Mouse (Mus musculus): ENCODE data around the gene Cd3g. TPM values are rescaled to one million over a fixed set of nuclear protein-coding genes. Genes with fewer than 3 reads are reported as not detected.

Cd3g gene
- polyA plus RNA-seq, 1 experiment from 2014 or later, result 0.58 TPM

DNA sequence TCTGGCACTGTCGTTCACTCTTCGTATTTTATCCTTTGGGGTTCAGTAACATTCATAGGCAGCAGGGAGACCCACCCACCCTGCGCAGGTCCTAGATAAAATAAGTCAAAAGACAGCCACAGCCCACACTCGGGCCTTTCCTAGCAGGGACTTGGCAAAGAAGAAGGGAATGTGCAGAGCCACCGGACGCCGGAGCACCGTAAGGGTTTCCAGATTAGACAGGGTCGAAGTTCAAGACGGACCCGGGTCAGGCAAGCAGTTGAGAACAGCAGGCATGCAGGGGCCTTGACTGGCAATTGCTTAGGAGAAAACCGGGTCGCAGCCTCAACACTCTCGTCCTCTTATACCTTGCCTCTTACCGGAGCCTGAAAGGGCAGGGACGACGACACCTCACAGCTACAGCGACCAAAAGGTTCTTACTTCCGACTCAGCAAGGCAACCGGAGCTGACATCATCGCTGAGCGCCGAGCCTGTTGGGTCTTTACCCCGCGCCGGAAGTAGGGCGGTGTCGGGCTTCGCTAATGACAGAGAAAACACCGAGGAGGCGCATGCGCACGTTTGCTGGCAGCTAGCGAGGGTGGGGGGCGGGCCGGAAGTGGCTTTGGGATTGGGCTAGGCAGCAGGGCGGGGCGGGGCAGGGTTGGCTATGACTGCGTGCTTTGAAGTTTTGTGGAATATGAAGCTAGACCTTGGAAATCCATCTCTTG, 15.0 kb downstream of the Cd3g start, which contains the start of gene Ube4a:
Ube4a (minus strand) TSS at position 475 of the 707 bp plus-strand sequence.
- peak within 1 kb of the TSS; percentile 51 for H3K9ac ChIP-seq (ENCODE audit: low read depth, low read length)
- peaks cover 8% of the 10 kb centered on the region; the same call in 1 of the 2 replicates for H3K36me3 ChIP-seq (ENCODE audit: control insufficient read depth, insufficient read depth)
- peak; percentile 97 for ATAC-seq (ENCODE audit: low read depth)
- peak within 1 kb of the TSS; percentile 64 for H3K4me3 ChIP-seq (ENCODE audit: low read depth, low read length)
- H3K9me3 ChIP-seq (replicated peaks; ENCODE audit: control insufficient read depth, low read length), result no peaks in the 10 kb centered on the region
- no peaks in the 10 kb centered on the region for H3K27me3 ChIP-seq (ENCODE audit: control insufficient read depth, insufficient read depth, low read depth, low read length)
- WGBS (ENCODE audit: insufficient replicate concordance), result 1% methylated on average over 39 of the region's 39 CpGs
- H3K4me2 ChIP-seq (ENCODE audit: low read depth, low read length), result peak within 1 kb of the TSS; percentile 94
- H3K4me1 ChIP-seq (ENCODE audit: control insufficient read depth, low read depth, low read length), result peaks cover 15% of the 10 kb centered on the region
- H3K27ac ChIP-seq (ENCODE audit: low read length), result peak within 1 kb of the TSS; percentile 80

- H3K4me3 ChIP-seq (ENCODE audit: low read depth, low read length), result no peak overlapping the region
- no peak overlapping the region for H3K4me2 ChIP-seq (ENCODE audit: low read depth, low read length)
- H3K4me1 ChIP-seq (ENCODE audit: control insufficient read depth, low read depth, low read length), result no peaks in the 10 kb centered on the region
- no peaks in the 10 kb centered on the region for H3K27me3 ChIP-seq (ENCODE audit: control insufficient read depth, insufficient read depth, low read depth, low read length)
- H3K9ac ChIP-seq (ENCODE audit: low read depth, low read length), result no peak overlapping the region
- H3K36me3 ChIP-seq (ENCODE audit: control insufficient read depth, insufficient read depth), result peaks cover 29% of the 10 kb centered on the region
- ATAC-seq (ENCODE audit: low read depth), result no peak
- H3K27ac ChIP-seq (ENCODE audit: low read length), result no peak overlapping the region
- WGBS (ENCODE audit: insufficient replicate concordance), result 73% methylated on average over 3 of the region's 3 CpGs
- H3K9me3 ChIP-seq (replicated peaks; ENCODE audit: control insufficient read depth, low read length), result no peaks in the 10 kb centered on the region
These were observed 25.8 kb downstream of the Cd3g start for GRCm38 (mm10) chr9:44954432-44954831.

DNA sequence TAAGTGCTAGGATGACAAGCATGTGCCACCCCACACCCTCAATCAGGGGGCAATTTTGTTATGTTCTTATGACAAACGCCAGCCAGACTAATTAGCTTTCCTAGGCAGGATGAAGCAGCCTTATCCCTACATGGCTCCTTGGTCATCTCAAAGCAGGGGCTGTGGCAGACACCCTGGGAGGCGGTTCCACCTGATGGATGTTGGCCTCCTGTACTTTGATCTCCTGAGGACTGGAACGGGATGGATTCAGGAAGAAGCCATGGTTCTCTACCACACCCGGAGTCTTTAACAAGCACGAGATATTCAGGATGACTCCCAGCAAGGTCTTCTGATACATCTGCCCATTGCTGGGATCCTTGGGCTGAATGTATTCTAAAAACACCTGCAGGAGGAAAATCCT, 32.4 kb downstream of the Cd3g start:
- Histone ChIP-seq H3K4me2 (ENCODE audit: low read depth, low read length) (no peak overlapping the region), H3K27me3 (ENCODE audit: control insufficient read depth, insufficient read depth, low read depth, low read length) (no peaks in the 10 kb centered on the region), H3K9ac (ENCODE audit: low read depth, low read length) (no peak overlapping the region), H3K9me3 (replicated peaks; ENCODE audit: control insufficient read depth, low read length) (no peaks in the 10 kb centered on the region), H3K4me3 (ENCODE audit: low read depth, low read length) (no peak overlapping the region), H3K27ac (ENCODE audit: low read length) (no peak overlapping the region), H3K36me3 (ENCODE audit: control insufficient read depth, insufficient read depth) (peaks cover 41% of the 10 kb centered on the region), H3K4me1 (ENCODE audit: control insufficient read depth, low read depth, low read length) (no peaks in the 10 kb centered on the region)
- 82% methylated on average over 5 of the region's 5 CpGs for WGBS (ENCODE audit: insufficient replicate concordance)
- no peak for ATAC-seq (ENCODE audit: low read depth)

DNA sequence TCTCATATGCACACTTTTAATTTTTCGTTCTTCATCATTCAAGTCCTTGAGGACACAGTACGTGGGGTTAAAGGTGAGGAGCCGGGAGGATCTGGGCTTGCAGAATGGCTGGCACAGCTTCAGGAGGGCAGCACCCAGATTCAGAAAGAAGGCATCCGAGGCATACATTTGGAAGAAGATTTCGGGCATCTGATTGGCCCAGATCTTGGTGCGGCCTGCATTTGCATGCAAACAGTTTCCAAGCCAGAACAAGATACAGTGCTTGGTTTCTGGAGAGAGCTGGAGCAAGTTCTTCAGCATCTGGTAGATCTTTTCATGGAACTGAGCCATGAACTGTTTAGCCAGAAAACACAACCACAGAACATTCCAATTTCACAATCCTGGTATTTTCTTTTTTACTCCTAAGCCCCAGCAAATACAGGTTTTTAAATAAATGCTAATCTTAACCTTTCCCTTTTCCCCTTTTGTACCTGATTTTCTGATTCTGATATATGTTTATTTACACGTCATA, 34.0 kb downstream of the Cd3g start:
- Histone ChIP-seq H3K4me1 (ENCODE audit: control insufficient read depth, low read depth, low read length) (no peaks in the 10 kb centered on the region), H3K9me3 (replicated peaks; ENCODE audit: control insufficient read depth, low read length) (no peaks in the 10 kb centered on the region), H3K4me3 (ENCODE audit: low read depth, low read length) (no peak overlapping the region), H3K36me3 (ENCODE audit: control insufficient read depth, insufficient read depth) (peaks cover 44% of the 10 kb centered on the region), H3K4me2 (ENCODE audit: low read depth, low read length) (no peak overlapping the region), H3K27me3 (ENCODE audit: control insufficient read depth, insufficient read depth, low read depth, low read length) (no peaks in the 10 kb centered on the region), H3K9ac (ENCODE audit: low read depth, low read length) (no peak overlapping the region), H3K27ac (ENCODE audit: low read length) (no peak overlapping the region)
- ATAC-seq (ENCODE audit: low read depth), result no peak
- 80% methylated on average over 7 of the region's 7 CpGs for WGBS (ENCODE audit: insufficient replicate concordance)

- H3K9me3 ChIP-seq (replicated peaks; ENCODE audit: control insufficient read depth, low read length), result no peaks in the 10 kb centered on the region
- peaks cover 32% of the 10 kb centered on the region for H3K36me3 ChIP-seq (ENCODE audit: control insufficient read depth, insufficient read depth)
- ATAC-seq (ENCODE audit: low read depth), result no peak
- H3K27ac ChIP-seq (ENCODE audit: low read length), result no peak overlapping the region
- 91% methylated on average over 4 of the region's 4 CpGs for WGBS (ENCODE audit: insufficient replicate concordance)
- no peak overlapping the region for H3K4me3 ChIP-seq (ENCODE audit: low read depth, low read length)
- H3K27me3 ChIP-seq (ENCODE audit: control insufficient read depth, insufficient read depth, low read depth, low read length), result no peaks in the 10 kb centered on the region
- no peak overlapping the region for H3K4me2 ChIP-seq (ENCODE audit: low read depth, low read length)
- H3K9ac ChIP-seq (ENCODE audit: low read depth, low read length), result no peak overlapping the region
- no peaks in the 10 kb centered on the region for H3K4me1 ChIP-seq (ENCODE audit: control insufficient read depth, low read depth, low read length)
These were observed 37.8 kb downstream of the Cd3g start for GRCm38 (mm10) chr9:44942421-44942820.

GRCm38 (mm10) chr9:44941756-44942155, 38.5 kb downstream of the Cd3g start:
- Histone ChIP-seq H3K4me2 (ENCODE audit: low read depth, low read length) (no peak overlapping the region), H3K4me1 (ENCODE audit: control insufficient read depth, low read depth, low read length) (no peaks in the 10 kb centered on the region), H3K36me3 (ENCODE audit: control insufficient read depth, insufficient read depth) (peaks cover 33% of the 10 kb centered on the region), H3K27ac (ENCODE audit: low read length) (no peak overlapping the region), H3K9ac (ENCODE audit: low read depth, low read length) (no peak overlapping the region), H3K9me3 (replicated peaks; ENCODE audit: control insufficient read depth, low read length) (no peaks in the 10 kb centered on the region), H3K27me3 (ENCODE audit: control insufficient read depth, insufficient read depth, low read depth, low read length) (no peaks in the 10 kb centered on the region), H3K4me3 (ENCODE audit: low read depth, low read length) (no peak overlapping the region)
- ATAC-seq (ENCODE audit: low read depth), result no peak
- WGBS (ENCODE audit: insufficient replicate concordance), result 73% methylated on average over 4 of the region's 4 CpGs

DNA sequence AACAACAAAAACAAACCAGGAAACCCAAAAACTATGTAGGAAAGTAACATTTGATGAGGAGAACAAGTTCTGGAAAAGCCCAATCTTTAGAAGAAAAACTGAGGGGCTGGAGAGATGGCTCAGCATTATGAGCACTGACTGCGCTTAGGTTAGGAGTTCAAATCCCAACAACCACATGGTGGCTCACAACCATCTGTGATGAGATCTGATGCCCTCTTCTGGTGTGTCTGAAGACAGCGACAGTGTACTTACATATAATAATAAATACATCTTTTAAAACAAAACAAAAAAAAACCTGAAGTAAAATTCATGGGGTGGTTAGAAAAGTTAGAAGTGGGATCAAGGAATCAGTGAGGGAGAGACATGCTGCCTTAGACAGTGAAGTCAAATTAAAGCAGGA, 58.7 kb downstream of the Cd3g start:
- H3K9ac ChIP-seq (ENCODE audit: low read depth, low read length), result no peak overlapping the region; the same call in 1 of the 2 replicates
- H3K9me3 ChIP-seq (replicated peaks; ENCODE audit: control insufficient read depth, low read length), result no peaks in the 10 kb centered on the region
- H3K4me3 ChIP-seq (ENCODE audit: low read depth, low read length), result peak overlapping the region; percentile 98
- no peaks in the 10 kb centered on the region for H3K27me3 ChIP-seq (ENCODE audit: control insufficient read depth, insufficient read depth, low read depth, low read length)
- H3K36me3 ChIP-seq (ENCODE audit: control insufficient read depth, insufficient read depth), result no peaks in the 10 kb centered on the region
- peaks cover 7% of the 10 kb centered on the region for H3K4me1 ChIP-seq (ENCODE audit: control insufficient read depth, low read depth, low read length)
- H3K27ac ChIP-seq (ENCODE audit: low read length), result no peak overlapping the region
- H3K4me2 ChIP-seq (ENCODE audit: low read depth, low read length), result peak overlapping the region; percentile 71
- ATAC-seq (ENCODE audit: low read depth), result no peak
- WGBS (ENCODE audit: insufficient replicate concordance), result 75% methylated on average over 2 of the region's 2 CpGs

DNA sequence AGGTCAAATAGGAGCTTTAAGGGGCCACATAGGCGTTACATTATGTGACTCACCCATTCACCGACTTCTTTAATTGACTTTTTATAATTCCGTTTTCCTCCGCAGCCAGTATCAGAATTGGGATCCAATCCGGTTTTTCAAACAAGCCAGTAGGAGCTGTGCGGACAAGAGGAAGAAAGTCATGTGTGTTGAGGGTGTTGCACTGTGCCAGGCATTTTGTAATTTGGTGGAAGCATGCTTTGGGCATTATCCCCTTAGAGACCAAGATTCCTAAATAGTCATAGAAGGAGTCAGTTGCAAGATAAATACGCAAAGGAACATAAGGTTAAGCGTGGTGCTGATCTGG, 59.1 kb downstream of the Cd3g start:
- Histone ChIP-seq H3K9ac (ENCODE audit: low read depth, low read length) (peak overlapping the region; percentile 97), H3K9me3 (replicated peaks; ENCODE audit: control insufficient read depth, low read length) (no peaks in the 10 kb centered on the region), H3K27ac (ENCODE audit: low read length) (peak overlapping the region; percentile 83), H3K4me1 (ENCODE audit: control insufficient read depth, low read depth, low read length) (peaks cover 7% of the 10 kb centered on the region), H3K36me3 (ENCODE audit: control insufficient read depth, insufficient read depth) (no peaks in the 10 kb centered on the region), H3K4me3 (ENCODE audit: low read depth, low read length) (peak overlapping the region; percentile 98), H3K4me2 (ENCODE audit: low read depth, low read length) (peak overlapping the region; percentile 71), H3K27me3 (ENCODE audit: control insufficient read depth, insufficient read depth, low read depth, low read length) (no peaks in the 10 kb centered on the region)
- ATAC-seq (ENCODE audit: low read depth), result peak; percentile 71
- WGBS (ENCODE audit: insufficient replicate concordance), result 0% methylated on average over 8 of the region's 8 CpGs

DNA sequence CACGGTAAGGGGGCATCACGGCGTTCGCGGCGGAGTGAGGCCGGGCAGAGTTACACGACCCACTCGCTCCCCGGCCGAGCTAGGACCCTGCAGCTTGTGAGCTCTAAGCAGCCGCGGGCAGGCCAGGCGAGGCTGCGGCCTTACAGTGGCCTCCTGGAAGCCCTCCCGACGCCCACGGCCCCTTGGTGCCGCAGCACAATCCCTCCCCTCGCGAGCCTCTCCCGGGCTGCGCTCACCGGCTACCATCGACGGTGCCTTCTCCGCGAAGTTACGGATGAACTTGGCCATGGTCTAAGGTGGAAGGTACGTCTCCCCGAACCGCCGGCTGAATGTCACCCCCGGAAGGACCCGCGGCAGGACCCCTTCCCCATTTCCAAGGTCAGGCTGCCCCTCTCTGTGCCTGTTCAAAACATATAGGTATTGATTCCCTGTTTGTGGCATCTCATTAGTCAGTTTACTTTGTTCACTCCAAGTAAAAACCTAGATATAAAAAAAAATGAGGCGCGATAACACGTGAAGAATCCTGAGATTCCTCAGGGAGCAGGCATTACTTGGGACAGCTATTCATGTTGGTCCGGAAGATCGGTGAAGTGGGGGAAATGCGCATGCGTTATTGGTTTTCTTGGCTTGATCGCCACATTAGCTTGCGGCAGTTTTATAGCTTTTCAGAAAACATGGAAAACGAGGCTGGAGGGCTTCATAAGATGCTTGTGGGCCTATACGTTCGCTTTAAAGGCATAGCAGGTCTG, 59.7 kb downstream of the Cd3g start, which contains the start of gene Atp5l:
Atp5l (minus strand) TSS at position 369 of the 749 bp plus-strand sequence.
- Histone ChIP-seq H3K4me1 (ENCODE audit: control insufficient read depth, low read depth, low read length) (peaks cover 7% of the 10 kb centered on the region), H3K9ac (ENCODE audit: low read depth, low read length) (peak within 1 kb of the TSS; percentile 97), H3K27ac (ENCODE audit: low read length) (peak within 1 kb of the TSS; percentile 83), H3K27me3 (ENCODE audit: control insufficient read depth, insufficient read depth, low read depth, low read length) (no peaks in the 10 kb centered on the region), H3K4me3 (ENCODE audit: low read depth, low read length) (peak within 1 kb of the TSS; percentile 98), H3K36me3 (ENCODE audit: control insufficient read depth, insufficient read depth) (no peaks in the 10 kb centered on the region), H3K9me3 (replicated peaks; ENCODE audit: control insufficient read depth, low read length) (no peaks in the 10 kb centered on the region), H3K4me2 (ENCODE audit: low read depth, low read length) (peak within 1 kb of the TSS; percentile 71)
- WGBS (ENCODE audit: insufficient replicate concordance), result under 1% methylated on average over 48 of the region's 48 CpGs
- peak; percentile 81 for ATAC-seq (ENCODE audit: low read depth)
